Mouse (Mus musculus) hindbrain, embryonic 10.5 days (tissue): ENCODE results near the gene Cpvl. TPM values are rescaled to one million over a fixed set of nuclear protein-coding genes. Genes with fewer than 3 reads are reported as not detected.
A peak's percentile ranks its signal among the peaks of the same experiment; 100 is the strongest.

Source experiments
- DNase-seq: peaks from one replicate; pipeline ENCODE4 v3.0.0-alpha.2; 2017; ENCODE audit warnings: low spot score
- H3K27ac ChIP-seq: fragments of 300-500 bp; sonication (generic); 2 replicates; pipeline ENCODE4 v1.5.1; 2016; ENCODE audit warnings: mild to moderate bottlenecking, moderate library complexity
- H3K27me3 ChIP-seq: fragments of 300-500 bp; sonication (generic); 2 replicates; pipeline ENCODE4 v1.6.1; 2016; ENCODE audit warnings: mild to moderate bottlenecking; ENCODE audit not compliant: poor library complexity, insufficient read depth, severe bottlenecking
- H3K36me3 ChIP-seq: fragments of 300-500 bp; sonication (generic); 2 replicates; pipeline ENCODE4 v1.6.1; 2016; ENCODE audit warnings: mild to moderate bottlenecking, moderate library complexity
- H3K4me1 ChIP-seq: fragments of 300-500 bp; sonication (generic); replicated peaks from 2 replicates; pipeline ENCODE4 v1.6.1; 2016; ENCODE audit warnings: mild to moderate bottlenecking
- H3K4me3 ChIP-seq: fragments of 300-500 bp; sonication (generic); 2 replicates; pipeline ENCODE4 v1.5.1; 2016; ENCODE audit warnings: mild to moderate bottlenecking, moderate library complexity
- H3K9me3 ChIP-seq: fragments of 300-500 bp; sonication (generic); 2 replicates; pipeline ENCODE4 v1.6.1; 2016; ENCODE audit warnings: mild to moderate bottlenecking, moderate library complexity
- WGBS: fragments of 180-500 bp; shearing (Covaris S2); methylation state at CpG from one replicate; pipeline ENCODE4 v1.1.7; 2016; 5-methylcytosine and 5-hydroxymethylcytosine counted together
- polyA plus RNA-seq: library from polyadenylated mRNA; unstranded; fragments of >200 nt; fragmentation: Nextera tagmentation; extraction: Ambion mirVana; gene quantifications from 2 replicates; pipeline ENCODE4 v1.2.1, GENCODE M21; 2016

The Cpvl gene
- 0.24 TPM in 1 of 2 replicates, not detected in the other for polyA plus RNA-seq

DNA sequence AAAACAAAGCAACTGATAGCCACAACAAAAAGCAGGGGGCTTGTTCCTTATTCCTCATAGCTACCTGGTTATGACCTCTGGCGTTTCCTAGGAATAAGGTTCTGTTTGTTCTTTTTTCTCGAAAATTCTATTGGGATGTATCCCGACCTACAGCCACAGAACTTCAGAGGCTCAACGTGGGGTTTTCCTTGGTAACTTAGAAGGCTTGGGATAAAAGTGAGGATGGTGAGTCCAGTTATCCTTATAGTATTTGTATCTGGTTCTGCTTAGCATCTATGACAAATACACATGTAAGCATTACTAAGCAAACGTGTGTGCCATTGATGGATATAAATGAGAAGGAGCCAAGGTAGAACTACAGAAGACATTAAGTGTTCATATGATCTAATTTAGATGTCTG lies at the start of gene Cpvl:
Gene Cpvl, minus strand, starts transcription at position 101 of the 400 bp plus-strand sequence.
- no peaks in the 10 kb centered on the region for H3K9me3 ChIP-seq
- H3K27me3 ChIP-seq, result no peaks in the 10 kb centered on the region
- peaks cover 23% of the 10 kb centered on the region for H3K4me1 ChIP-seq
- H3K27ac ChIP-seq, result no peak within 1 kb of the TSS
- 90% methylated on average over 5 of the region's 5 CpGs for WGBS
- H3K36me3 ChIP-seq, result no peaks in the 10 kb centered on the region
- no peak within 1 kb of the TSS for H3K4me3 ChIP-seq
- no peak for DNase-seq

DNA sequence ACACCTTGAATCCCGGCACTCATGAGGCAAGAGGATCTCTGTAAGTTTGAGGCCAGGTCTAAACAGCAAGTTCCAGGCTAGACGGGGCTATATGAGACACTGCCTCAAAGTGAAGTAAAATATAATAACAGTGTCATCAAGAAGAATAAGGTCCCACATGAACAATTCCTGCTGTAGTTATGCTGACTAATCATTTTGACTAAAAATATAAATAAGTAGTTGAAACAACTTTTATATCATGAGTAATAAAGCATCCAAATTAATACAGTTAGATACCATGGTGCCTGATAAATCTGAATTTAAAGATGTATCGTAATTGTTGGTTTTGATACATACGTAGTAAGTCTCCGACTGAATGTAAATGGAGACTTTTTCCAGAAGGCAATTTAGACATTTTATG lies 45.4 kb upstream of the Cpvl start:
- DNase-seq, result no peak
- Histone ChIP-seq H3K9me3 (no peaks in the 10 kb centered on the region), H3K27ac (no peak overlapping the region), H3K4me1 (peaks cover 16% of the 10 kb centered on the region), H3K36me3 (no peaks in the 10 kb centered on the region), H3K4me3 (no peak overlapping the region), H3K27me3 (peaks cover 2% of the 10 kb centered on the region; the same call in 1 of the 2 replicates)
- WGBS, result 95% methylated on average over 5 of the region's 5 CpGs

DNA sequence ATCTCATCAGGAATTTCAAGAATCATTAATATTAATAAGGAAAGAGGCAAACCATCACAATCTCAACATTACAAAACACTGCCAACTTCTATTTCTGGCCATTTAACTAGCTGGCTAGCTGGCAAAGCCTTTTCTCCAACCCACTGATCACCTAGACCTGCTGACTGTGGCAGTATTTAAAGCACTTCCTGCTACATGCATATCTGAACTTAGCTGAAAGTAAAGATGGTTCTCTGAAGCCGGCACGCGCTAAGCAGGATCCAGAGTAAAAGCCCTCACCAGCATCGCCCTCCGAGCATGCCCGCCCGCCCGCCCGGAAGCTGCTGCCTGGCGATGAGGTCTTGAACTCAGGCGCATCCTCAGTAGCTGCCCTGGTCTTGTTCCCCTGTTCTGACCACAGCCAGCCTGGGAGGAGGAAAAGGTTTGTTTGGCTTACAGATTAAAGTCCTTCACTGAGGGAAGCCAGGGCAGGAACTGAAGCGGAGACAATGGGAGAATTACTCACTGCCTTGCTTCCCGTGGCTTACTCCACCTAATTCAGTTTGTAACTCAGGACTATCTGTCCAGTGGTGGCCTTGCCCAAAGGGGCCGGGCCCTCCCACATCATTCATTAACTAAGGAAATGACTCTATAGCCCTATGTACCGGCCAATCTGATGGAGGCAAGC lies 42.8 kb upstream of the Cpvl start:
- WGBS, result 59% methylated on average over 15 of the region's 15 CpGs
- Histone ChIP-seq H3K36me3 (no peaks in the 10 kb centered on the region), H3K9me3 (no peaks in the 10 kb centered on the region), H3K27ac (no peak overlapping the region), H3K27me3 (peaks cover 2% of the 10 kb centered on the region; the same call in 1 of the 2 replicates), H3K4me3 (no peak overlapping the region), H3K4me1 (peaks cover 22% of the 10 kb centered on the region)
- DNase-seq, result no peak

DNA sequence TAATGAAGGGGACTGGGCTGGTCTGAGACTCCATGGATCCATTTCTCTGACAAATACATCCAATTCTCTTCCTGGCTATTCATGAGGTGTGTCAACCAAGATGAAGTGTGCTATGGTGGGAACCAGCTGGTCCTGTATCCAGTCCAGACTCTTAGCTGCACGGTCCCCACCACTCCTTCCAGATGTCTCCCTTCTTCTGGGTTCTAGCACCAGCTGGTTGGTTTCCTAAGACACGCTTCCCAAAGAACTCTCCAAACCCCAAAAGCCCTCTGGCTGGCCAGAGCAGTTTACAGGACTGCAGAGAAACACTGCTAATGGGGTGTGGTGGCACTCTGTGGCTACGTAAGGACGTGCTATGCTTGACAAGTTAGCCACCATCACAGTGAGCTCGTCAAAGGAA lies 40.4 kb upstream of the Cpvl start:
- WGBS, result 82% methylated on average over 5 of the region's 5 CpGs

DNA sequence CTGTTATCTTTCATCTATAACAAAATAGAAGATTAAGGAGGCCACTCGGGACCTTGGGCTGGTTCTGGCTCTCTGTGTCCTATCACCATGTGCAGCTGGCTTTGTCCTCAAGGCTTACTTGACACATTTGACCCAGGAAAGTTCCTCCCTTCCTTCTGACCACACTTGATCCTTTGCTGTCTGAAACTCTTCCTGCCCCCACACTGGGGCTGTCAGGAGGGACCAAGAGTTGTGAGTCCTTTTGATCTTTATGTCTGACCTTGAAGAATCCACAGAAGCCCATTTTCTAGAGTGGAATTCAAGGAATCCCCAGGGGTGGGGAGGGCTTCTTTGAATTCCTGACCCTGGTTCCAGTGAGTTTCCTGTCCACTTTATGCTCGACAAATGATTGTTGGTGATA lies 39.6 kb upstream of the Cpvl start:
- Histone ChIP-seq H3K36me3 (no peaks in the 10 kb centered on the region), H3K27me3 (peaks cover 2% of the 10 kb centered on the region; the same call in 1 of the 2 replicates), H3K27ac (no peak overlapping the region), H3K4me1 (peaks cover 13% of the 10 kb centered on the region; the same call in 1 of the 2 replicates), H3K4me3 (no peak overlapping the region), H3K9me3 (no peaks in the 10 kb centered on the region)
- no peak for DNase-seq
- 55% methylated on average over 2 of the region's 2 CpGs for WGBS

More for the DNA sequence above, 40.4 kb upstream of the Cpvl start:
- Histone ChIP-seq H3K36me3 (no peaks in the 10 kb centered on the region), H3K27ac (peak overlapping the region; percentile 29; the same call in 1 of the 2 replicates), H3K4me1 (peaks cover 13% of the 10 kb centered on the region; the same call in 1 of the 2 replicates), H3K4me3 (no peak overlapping the region), H3K9me3 (no peaks in the 10 kb centered on the region), H3K27me3 (peaks cover 2% of the 10 kb centered on the region; the same call in 1 of the 2 replicates)
- no peak for DNase-seq

DNA sequence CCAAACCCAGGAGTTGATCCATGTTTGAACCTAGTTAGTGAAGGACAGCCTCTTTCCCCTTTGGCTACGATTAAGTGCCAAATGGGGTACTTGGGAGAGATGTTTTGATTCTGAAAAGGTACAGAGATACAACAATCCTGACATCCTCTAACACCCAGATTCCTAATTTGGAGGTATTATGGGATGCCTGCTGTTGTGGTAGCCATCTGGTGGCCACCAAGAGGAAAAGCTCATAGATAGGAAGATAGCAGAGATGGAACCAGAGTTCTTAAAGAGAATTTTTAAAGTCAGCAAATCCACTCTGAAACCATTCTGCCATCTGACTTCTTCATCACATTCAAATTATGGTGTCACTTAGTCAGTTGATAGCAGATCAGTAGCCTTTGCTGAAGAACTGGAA lies 33.7 kb upstream of the Cpvl start:
- DNase-seq, result no peak
- no peaks in the 10 kb centered on the region for H3K9me3 ChIP-seq
- peaks cover 12% of the 10 kb centered on the region for H3K4me1 ChIP-seq
- H3K27ac ChIP-seq, result no peak overlapping the region
- WGBS, result 96% methylated on average over 1 of the region's 1 CpGs
- H3K27me3 ChIP-seq, result 0 out of 2 replicates have a peak, but pooled peaks cover 4% of the 10 kb centered on the region
- no peaks in the 10 kb centered on the region for H3K36me3 ChIP-seq
- no peak overlapping the region for H3K4me3 ChIP-seq

DNA sequence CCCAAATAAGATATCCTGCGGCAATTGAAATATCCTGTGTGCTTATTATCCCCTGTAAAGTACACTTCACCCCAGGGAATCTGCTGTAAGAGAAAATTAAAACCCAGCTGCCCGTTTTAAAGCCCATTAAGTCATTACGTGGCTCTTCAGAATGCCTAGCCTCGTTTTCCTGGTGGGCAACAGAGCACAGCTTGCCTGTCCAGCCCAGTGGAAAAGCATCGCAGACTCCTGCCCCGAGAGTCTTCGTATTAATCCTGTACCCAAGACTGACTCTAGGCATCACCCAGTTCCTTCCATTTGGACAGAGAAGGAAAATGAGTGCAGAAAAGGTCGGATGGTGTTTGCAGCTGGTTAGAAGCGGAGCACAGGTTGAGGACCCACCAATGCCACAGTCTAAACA lies 31.9 kb upstream of the Cpvl start:
- 74% methylated on average over 9 of the region's 9 CpGs for WGBS

DNA sequence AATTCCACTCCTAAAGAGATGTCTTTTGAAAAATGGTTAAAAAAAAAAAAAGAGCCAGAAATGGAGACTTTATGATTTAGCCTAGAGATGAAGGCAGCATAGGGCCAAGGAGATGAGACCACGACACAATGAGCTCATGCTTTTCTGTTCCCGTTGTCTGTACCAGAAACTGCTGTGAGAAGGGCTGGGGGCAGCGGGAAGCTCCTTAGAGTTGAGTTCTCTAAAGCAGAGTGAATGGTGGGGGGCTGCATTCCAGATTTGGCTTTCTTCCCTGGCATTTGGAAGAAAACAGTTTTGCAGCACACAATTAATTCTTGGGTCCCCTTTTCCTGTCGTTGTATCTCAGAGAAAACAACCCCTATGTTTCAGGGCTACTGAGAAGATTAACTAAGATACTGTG lies 30.8 kb upstream of the Cpvl start:
- WGBS, result 41% methylated on average over 4 of the region's 4 CpGs
- Histone ChIP-seq H3K4me1 (peaks cover 12% of the 10 kb centered on the region), H3K27me3 (peaks cover 7% of the 10 kb centered on the region; the same call in 1 of the 2 replicates), H3K4me3 (no peak overlapping the region), H3K36me3 (no peaks in the 10 kb centered on the region), H3K27ac (no peak overlapping the region), H3K9me3 (no peaks in the 10 kb centered on the region)
- no peak for DNase-seq

More for the DNA sequence above, 31.9 kb upstream of the Cpvl start:
- no peak overlapping the region; the same call in 1 of the 2 replicates for H3K27ac ChIP-seq
- H3K4me3 ChIP-seq, result no peak overlapping the region
- H3K27me3 ChIP-seq, result peaks cover 7% of the 10 kb centered on the region; the same call in 1 of the 2 replicates
- no peaks in the 10 kb centered on the region for H3K36me3 ChIP-seq
- no peak for DNase-seq
- no peaks in the 10 kb centered on the region for H3K9me3 ChIP-seq
- H3K4me1 ChIP-seq, result peaks cover 12% of the 10 kb centered on the region

DNA sequence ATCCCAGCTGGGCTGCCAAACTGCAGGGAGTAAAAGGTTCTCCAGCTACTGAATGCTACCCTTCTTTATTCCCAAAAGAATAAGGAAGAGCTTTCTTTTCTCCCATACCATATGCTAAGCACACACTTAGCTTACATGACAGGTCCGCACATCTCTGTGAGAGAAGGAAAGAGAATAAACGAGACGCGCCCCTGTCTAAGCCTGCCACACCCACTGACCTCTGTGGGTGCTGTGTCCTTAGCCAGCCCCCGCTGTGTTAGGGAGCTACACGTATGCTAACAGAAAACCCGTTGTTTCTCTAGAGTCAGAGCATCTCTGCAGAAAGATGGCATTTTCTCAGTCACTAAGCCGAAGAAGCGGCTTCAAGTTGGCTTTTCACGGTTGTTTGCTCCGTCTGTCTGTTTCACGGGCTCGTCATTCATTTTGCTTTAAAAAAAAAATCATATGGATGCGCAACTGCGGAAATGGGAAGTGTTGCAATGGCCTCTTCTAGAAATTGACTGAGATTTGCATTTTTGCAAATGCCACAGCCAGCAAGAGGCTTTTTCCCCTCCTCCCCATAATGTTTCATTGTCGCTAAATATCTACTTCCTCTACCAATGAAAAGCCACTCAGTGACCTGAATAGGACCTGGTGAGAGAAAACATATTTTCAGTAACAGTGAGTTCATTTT lies 30.1 kb upstream of the Cpvl start:
- H3K27me3 ChIP-seq, result peaks cover 7% of the 10 kb centered on the region; the same call in 1 of the 2 replicates
- peaks cover 12% of the 10 kb centered on the region for H3K4me1 ChIP-seq
- no peaks in the 10 kb centered on the region for H3K9me3 ChIP-seq
- H3K27ac ChIP-seq, result no peak overlapping the region
- no peaks in the 10 kb centered on the region for H3K36me3 ChIP-seq
- no peak overlapping the region for H3K4me3 ChIP-seq
- 56% methylated on average over 16 of the region's 16 CpGs for WGBS
- no peak for DNase-seq

DNA sequence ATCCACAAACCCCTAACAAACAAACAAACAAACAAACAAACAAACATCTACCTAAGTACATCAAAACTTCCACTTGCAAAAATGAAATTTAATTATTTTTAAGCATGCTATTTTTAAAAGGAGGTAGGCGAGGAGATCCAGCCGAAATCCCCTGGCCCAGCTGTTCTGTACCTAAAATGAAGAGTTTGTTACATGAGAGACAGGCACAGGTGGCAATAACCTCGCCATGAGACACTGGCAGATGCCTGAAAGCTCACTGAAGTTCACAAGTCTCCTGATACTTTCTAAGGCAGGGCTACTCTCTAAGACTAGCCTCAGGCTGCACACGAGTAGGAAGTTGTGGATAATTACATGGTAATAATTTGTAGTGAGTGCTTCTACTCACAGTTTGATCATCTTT lies 26.8 kb upstream of the Cpvl start:
- no peaks in the 10 kb centered on the region for H3K9me3 ChIP-seq
- DNase-seq, result no peak
- H3K27ac ChIP-seq, result no peak overlapping the region
- no peaks in the 10 kb centered on the region for H3K36me3 ChIP-seq
- WGBS, result 83% methylated on average over 4 of the region's 4 CpGs
- no peak overlapping the region for H3K4me3 ChIP-seq
- H3K4me1 ChIP-seq, result peaks cover 12% of the 10 kb centered on the region
- peaks cover 4% of the 10 kb centered on the region; the same call in 1 of the 2 replicates for H3K27me3 ChIP-seq

DNA sequence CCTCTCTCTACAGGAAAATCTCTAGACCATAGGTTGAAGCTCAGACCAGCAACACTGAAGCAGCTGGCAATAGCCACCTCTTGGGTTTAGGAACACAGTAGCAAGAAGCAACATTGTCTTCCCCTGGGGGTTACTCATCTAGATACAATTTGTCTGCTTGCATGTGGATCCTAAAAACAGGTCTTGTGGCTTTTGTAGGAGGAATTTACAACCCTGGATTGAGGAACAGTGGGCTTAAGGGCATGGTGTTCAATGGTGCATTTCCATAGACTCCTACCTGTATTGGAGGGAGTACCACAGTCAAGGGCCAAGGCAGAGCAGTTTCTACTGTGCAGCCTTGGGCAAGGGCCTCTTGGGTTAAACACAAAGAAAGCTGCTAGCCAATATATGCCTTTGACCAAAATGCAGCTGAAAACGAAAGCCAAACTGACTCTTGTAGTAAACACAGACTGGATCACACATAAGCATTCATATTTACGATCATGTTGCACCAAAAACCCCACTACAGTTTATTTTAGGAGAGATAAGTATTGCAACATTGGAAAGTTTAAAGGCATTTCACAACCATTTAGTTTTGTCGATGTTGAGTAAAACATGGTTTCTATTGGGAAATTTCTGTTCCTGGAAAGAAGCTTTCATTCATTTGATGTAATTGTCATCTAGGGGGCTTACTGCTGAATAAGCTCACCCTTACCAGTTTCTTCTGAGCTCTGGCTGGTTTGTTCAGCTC lies 17.9 kb upstream of the Cpvl start:
- WGBS, result 91% methylated on average over 3 of the region's 3 CpGs
- H3K4me1 ChIP-seq, result peaks cover 16% of the 10 kb centered on the region
- no peak overlapping the region for H3K27ac ChIP-seq
- H3K36me3 ChIP-seq, result no peaks in the 10 kb centered on the region
- no peak overlapping the region for H3K4me3 ChIP-seq
- peaks cover 5% of the 10 kb centered on the region; the same call in 1 of the 2 replicates for H3K9me3 ChIP-seq
- DNase-seq, result no peak
- H3K27me3 ChIP-seq, result no peaks in the 10 kb centered on the region

DNA sequence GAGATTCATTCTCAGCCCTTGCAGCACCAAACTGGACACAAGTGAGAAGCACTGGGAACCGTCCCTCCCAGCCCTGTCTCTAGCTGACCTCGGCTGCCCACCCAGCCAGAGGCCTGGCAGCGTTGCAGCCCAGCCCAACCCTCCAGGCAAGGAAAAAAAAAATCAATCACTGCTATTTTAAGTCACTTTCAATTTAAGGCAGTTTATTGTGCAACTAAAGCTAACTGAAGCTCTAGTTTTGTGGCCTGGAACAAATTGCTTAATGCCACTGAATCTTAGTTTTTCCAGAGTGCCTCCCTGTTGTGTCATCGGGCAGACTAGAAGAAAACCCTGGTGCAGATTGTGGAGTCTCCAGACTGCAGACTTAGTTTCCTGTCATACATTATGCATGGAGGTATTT lies 17.0 kb upstream of the Cpvl start:
- Histone ChIP-seq H3K27me3 (no peaks in the 10 kb centered on the region), H3K27ac (no peak overlapping the region), H3K4me3 (no peak overlapping the region), H3K36me3 (no peaks in the 10 kb centered on the region), H3K4me1 (peaks cover 16% of the 10 kb centered on the region), H3K9me3 (peaks cover 5% of the 10 kb centered on the region; the same call in 1 of the 2 replicates)
- 66% methylated on average over 4 of the region's 4 CpGs for WGBS
- no peak for DNase-seq
